Mouse (Mus musculus): ENCODE data around the gene Dusp3. TPM values are rescaled to one million over a fixed set of nuclear protein-coding genes. Genes with fewer than 3 reads are reported as not detected.
A peak's percentile ranks its signal among the peaks of the same experiment; 100 is the strongest.

Dusp3 gene
- 18.4 and 18.7 TPM in 2 replicates for total RNA-seq (2012; rRNA removed)
- 10 to 100 TPM; 29.8 to 35.5 TPM for polyA plus RNA-seq (2012; ENCODE audit: insufficient read depth in 1 of 2, insufficient read length in 2 of 2, low read depth in 1 of 2, low replicate concordance in 2 of 2, missing spikeins in 1 of 2)

DNA sequence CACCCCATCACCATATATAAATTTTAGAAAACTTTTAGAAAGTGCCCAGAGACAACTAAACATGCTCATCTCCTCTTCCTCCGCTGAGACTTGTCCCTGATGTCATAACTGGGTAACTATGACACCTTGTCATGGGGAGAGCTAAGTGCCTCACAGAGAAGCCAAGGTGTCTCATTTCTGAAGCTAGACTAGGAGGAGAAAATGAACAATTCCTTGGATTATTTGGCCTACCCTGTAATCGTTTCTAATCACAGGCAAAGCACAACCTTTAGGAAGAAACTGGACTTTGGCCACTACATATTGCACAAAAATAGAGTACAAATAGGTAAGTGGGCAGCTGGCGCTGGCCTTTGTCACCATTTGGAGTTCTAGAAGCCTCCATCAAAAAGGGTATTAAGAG is at the start of gene Dusp3:
Gene Dusp3, minus strand, starts transcription at position 101 of the 400 bp plus-strand sequence.
- Histone ChIP-seq H3K27ac (ENCODE audit: control insufficient read depth, low read depth, low read length) (no peak within 1 kb of the TSS), H3K9ac (ENCODE audit: control insufficient read depth, low read depth, low read length, poor library complexity, severe bottlenecking) (peak within 1 kb of the TSS; percentile 30), H3K27me3 (ENCODE audit: control insufficient read depth in 1 of 2, insufficient read depth in 2 of 2, low read length in 2 of 2) (no peaks in the 10 kb centered on the region), H3K36me3 (ENCODE audit: control insufficient read depth in 1 of 2, insufficient read depth in 2 of 2, low read length in 2 of 2) (peaks cover 0 to 12% of the 10 kb centered on the region in 2 experiments; a peak in 2 of 4 replicates), H3K4me3 (ENCODE audit: control insufficient read depth in 1 of 2, insufficient read depth in 1 of 2, low read depth in 2 of 2, low read length in 2 of 2) (peak within 1 kb of the TSS; percentile 37 to 42), H3K9me3 (replicated peaks; ENCODE audit: insufficient read depth, low read length) (no peaks in the 10 kb centered on the region), H3K79me2 (ENCODE audit: control insufficient read depth, insufficient read depth, low read length, poor library complexity) (peaks cover 2% of the 10 kb centered on the region), H3K4me1 (ENCODE audit: control insufficient read depth in 1 of 2, insufficient read depth in 2 of 2, low read length in 2 of 2) (peaks cover 3 to 21% of the 10 kb centered on the region in 2 experiments; a peak in 3 of 4 replicates)
- no peak for TF ChIP-seq POLR2AphosphoS5 (IDR thresholded peaks at IDR 0.05; ENCODE audit: borderline replicate concordance, low read depth, low read length)
- no peak for TF ChIP-seq MYC (IDR thresholded peaks at IDR 0.05; ENCODE audit: low read depth, low read length)
- TF ChIP-seq MEF2A (IDR thresholded peaks at IDR 0.05; ENCODE audit: extremely low read depth, insufficient replicate concordance, low read depth, low read length, poor library complexity, severe bottlenecking): no peak
- TF ChIP-seq ELF1 (IDR thresholded peaks at IDR 0.05; ENCODE audit: low read depth, low read length): no peak
- no peak for TF ChIP-seq POLR2AphosphoS2 (IDR thresholded peaks at IDR 0.05; ENCODE audit: low read length)
- no peak for TF ChIP-seq GABPA (IDR thresholded peaks at IDR 0.05; ENCODE audit: low read depth, low read length)
- no peak for TF ChIP-seq ZKSCAN1 (IDR thresholded peaks at IDR 0.05; ENCODE audit: low read depth, low read length)
- TF ChIP-seq RAD21 (IDR thresholded peaks at IDR 0.05; ENCODE audit: low read depth, low read length): no peak
- TF ChIP-seq CHD2 (IDR thresholded peaks at IDR 0.05; ENCODE audit: low read length): no peak
- no peak for TF ChIP-seq GATA1 (IDR thresholded peaks at IDR 0.05; ENCODE audit: low read depth, low read length)
- TF ChIP-seq MYB (IDR thresholded peaks at IDR 0.05; ENCODE audit: low read depth, low read length): no peak
- TF ChIP-seq ZC3H11A (IDR thresholded peaks at IDR 0.05; ENCODE audit: low read depth, low read length): no peak
- TF ChIP-seq ZNF384 (IDR thresholded peaks at IDR 0.05; ENCODE audit: low read depth, low read length): no peak
- no peak for TF ChIP-seq JUND (IDR thresholded peaks at IDR 0.05; ENCODE audit: low read depth, low read length)
- no peak for TF ChIP-seq ZMIZ1 (IDR thresholded peaks at IDR 0.05; ENCODE audit: low read depth, low read length)
- no peak for TF ChIP-seq USF1 (IDR thresholded peaks at IDR 0.05; ENCODE audit: low read depth, low read length)
- no peak for TF ChIP-seq MXI1 (IDR thresholded peaks at IDR 0.05; ENCODE audit: low read depth, low read length)
- DNase-seq (ENCODE audit: low read depth, low spot score): no peak

DNA sequence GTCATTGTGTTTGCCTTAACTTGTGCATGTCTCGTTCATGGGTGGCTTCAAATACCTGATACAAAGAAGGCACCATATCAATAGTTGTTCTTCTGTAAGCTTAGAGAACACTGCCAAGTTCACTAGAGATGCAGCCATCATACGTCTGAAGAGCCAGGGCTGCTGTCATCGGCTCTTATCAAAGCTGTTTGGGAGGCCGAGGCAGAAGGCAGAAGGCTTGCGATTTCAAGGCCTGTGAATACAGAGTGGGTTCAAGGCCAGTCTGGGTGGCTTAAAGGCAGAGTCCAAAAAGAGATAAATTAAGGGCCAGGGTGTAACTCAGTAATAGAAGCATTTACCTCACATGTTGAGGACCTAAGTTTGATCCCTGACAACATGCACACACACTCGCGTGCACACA is 49.5 kb upstream of the Dusp3 start:
- TF ChIP-seq TBP (IDR thresholded peaks at IDR 0.05; ENCODE audit: low read depth, low read length) (no peak), POLR2A (IDR thresholded peaks at IDR 0.05; ENCODE audit: control insufficient read depth in 1 of 2, insufficient read depth in 1 of 2, low read depth in 1 of 2, low read length in 2 of 2, poor library complexity in 1 of 2) (no peak), SMC3 (IDR thresholded peaks at IDR 0.05; ENCODE audit: low read depth, low read length) (no peak), MYC (IDR thresholded peaks at IDR 0.05; ENCODE audit: low read depth, low read length) (no peak), E2F4 (IDR thresholded peaks at IDR 0.05; ENCODE audit: borderline replicate concordance, low read depth, low read length) (no peak), ZKSCAN1 (IDR thresholded peaks at IDR 0.05; ENCODE audit: low read depth, low read length) (no peak), TCF12 (IDR thresholded peaks at IDR 0.05; ENCODE audit: low read depth, low read length) (no peak), NELFE (IDR thresholded peaks at IDR 0.05; ENCODE audit: low read depth, low read length) (no peak), TAL1 (IDR thresholded peaks at IDR 0.05; ENCODE audit: low read length) (no peak), HCFC1 (IDR thresholded peaks at IDR 0.05; ENCODE audit: low read depth, low read length) (no peak), KAT2A (conservative IDR thresholded peaks at IDR 0.05; ENCODE audit: low read depth, low read length) (no peak), MAFK (IDR thresholded peaks at IDR 0.05; ENCODE audit: borderline replicate concordance, low read depth, low read length) (no peak), JUND (IDR thresholded peaks at IDR 0.05; ENCODE audit: low read depth, low read length) (no peak), GATA1 (IDR thresholded peaks at IDR 0.05; ENCODE audit: low read depth, low read length) (no peak), NRF1 (IDR thresholded peaks at IDR 0.05; ENCODE audit: insufficient read depth, low read depth, low read length, poor library complexity, severe bottlenecking) (no peak), POLR2AphosphoS5 (IDR thresholded peaks at IDR 0.05; ENCODE audit: borderline replicate concordance, low read depth, low read length) (no peak), MAX (IDR thresholded peaks at IDR 0.05; ENCODE audit: low read length) (no peak), MXI1 (IDR thresholded peaks at IDR 0.05; ENCODE audit: low read depth, low read length) (no peak), MAZ (IDR thresholded peaks at IDR 0.05; ENCODE audit: low read depth, low read length) (no peak), USF2 (IDR thresholded peaks at IDR 0.05; ENCODE audit: borderline replicate concordance in 1 of 2, insufficient read depth in 1 of 2, low read depth in 1 of 2, low read length in 2 of 2) (no peak)
- H3K4me1 ChIP-seq (ENCODE audit: control insufficient read depth in 1 of 2, insufficient read depth in 2 of 2, low read length in 2 of 2): 0 out of 4 replicates have a peak, but pooled peaks cover 0 to under 1% of the 10 kb centered on the region in 2 experiments
- peaks cover 2 to 7% of the 10 kb centered on the region in 2 experiments for H3K27me3 ChIP-seq (ENCODE audit: control insufficient read depth in 1 of 2, insufficient read depth in 2 of 2, low read length in 2 of 2)
- no peaks in the 10 kb centered on the region for H3K36me3 ChIP-seq (ENCODE audit: control insufficient read depth in 1 of 2, insufficient read depth in 2 of 2, low read length in 2 of 2)
- H3K9ac ChIP-seq (ENCODE audit: control insufficient read depth, low read depth, low read length, poor library complexity, severe bottlenecking): no peak overlapping the region
- no peak overlapping the region for H3K27ac ChIP-seq (ENCODE audit: control insufficient read depth, low read depth, low read length)
- no peak for DNase-seq (ENCODE audit: low read depth, low spot score)
- H3K79me2 ChIP-seq (ENCODE audit: control insufficient read depth, insufficient read depth, low read length, poor library complexity): no peaks in the 10 kb centered on the region
- H3K9me3 ChIP-seq (replicated peaks; ENCODE audit: insufficient read depth, low read length): no peaks in the 10 kb centered on the region
- H3K4me3 ChIP-seq (ENCODE audit: control insufficient read depth in 1 of 2, insufficient read depth in 1 of 2, low read depth in 2 of 2, low read length in 2 of 2): no peak overlapping the region

Data from MEL (cell line).